ENCODE assay signal across 9 mouse cellular contexts in the genomic region with DNA sequence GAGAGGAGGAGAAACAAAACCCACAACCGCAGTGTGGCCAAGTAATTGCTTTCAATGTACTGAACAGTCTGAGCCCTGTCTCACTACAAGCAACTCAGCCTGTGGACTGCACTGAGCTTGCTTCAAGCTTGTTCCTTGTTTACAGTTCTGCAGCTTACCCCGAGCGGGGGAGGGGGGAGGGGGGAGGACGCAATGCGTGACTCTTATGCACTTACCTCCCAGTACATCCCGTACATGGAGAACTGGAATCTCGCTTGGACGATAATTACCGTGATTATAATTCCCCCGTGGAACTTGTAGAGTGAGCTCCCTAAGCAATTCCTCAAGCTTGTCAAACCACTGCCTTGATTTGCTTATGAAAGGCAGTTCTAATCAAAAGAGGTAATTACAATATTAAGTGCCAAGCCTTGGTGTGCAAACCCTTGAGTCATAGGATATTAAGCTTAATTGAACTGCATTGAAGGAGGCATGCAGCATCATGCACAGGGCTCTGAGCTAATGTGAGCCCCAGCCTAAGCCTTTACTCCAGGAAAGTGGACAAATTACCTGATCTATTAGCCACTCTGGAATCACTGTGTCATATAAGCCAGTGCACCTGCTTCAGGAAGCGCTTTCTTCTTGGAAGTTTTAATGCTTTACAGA.
A peak's percentile ranks its signal among the peaks of the same experiment; 100 is the strongest.
DNase-seq lines count a peak whose midpoint lies in the region; ATAC-seq lines count a peak whose summit lies in the region.
"Had no signal": no experiment of that assay in that cellular context is flagged by ENCODE, and none has a peak within 500 bp of the region (broad histone marks: within the 10 kb centered on the region; RNA-seq: fewer than 3 reads in every experiment).

No protein-coding gene starts in this region.

- peaks cover 13% of the 10 kb centered on the region for H3K4me1 ChIP-seq in hindbrain, embryonic 12.5 days
- no peaks in the 10 kb centered on the region for H3K4me1 ChIP-seq in midbrain, embryonic 11.5 days (ENCODE audit: control insufficient read depth, insufficient read depth, low read length)
- H3K4me1 ChIP-seq: heart, embryonic 13.5 days had no signal

- ATAC-seq in hindbrain, embryonic 12.5 days (ENCODE audit: low FRiP score), result peak; percentile 89
- ATAC-seq in midbrain, embryonic 11.5 days (ENCODE audit: low FRiP score), result peak; percentile 79; the same call in 1 of the 2 replicates

- peak overlapping the region; percentile 27 for H3K4me2 ChIP-seq in hindbrain, embryonic 12.5 days (replicated peaks)
- H3K4me2 ChIP-seq in midbrain, embryonic 11.5 days, result no peak overlapping the region
- H3K4me2 ChIP-seq: heart, embryonic 13.5 days had no signal

- no peaks in the 10 kb centered on the region for H3K36me3 ChIP-seq in hindbrain, embryonic 12.5 days
- no peaks in the 10 kb centered on the region for H3K36me3 ChIP-seq in midbrain, embryonic 11.5 days (ENCODE audit: control insufficient read depth, insufficient read depth, low read length)
- H3K36me3 ChIP-seq: heart, embryonic 13.5 days had no signal

- H3K9ac ChIP-seq in hindbrain, embryonic 12.5 days, result no peak overlapping the region
- H3K9ac ChIP-seq in midbrain, embryonic 11.5 days (ENCODE audit: low read length), result no peak overlapping the region
- H3K9ac ChIP-seq: heart, embryonic 13.5 days had no signal

- no peaks in the 10 kb centered on the region for H3K27me3 ChIP-seq in hindbrain, embryonic 12.5 days
- H3K27me3 ChIP-seq in midbrain, embryonic 11.5 days (ENCODE audit: control insufficient read depth, insufficient read depth, low read length), result no peaks in the 10 kb centered on the region

- DNase-seq in urinary bladder, postnatal 14 days (ENCODE audit: low spot score), result peak; percentile 31
- DNase-seq in urinary bladder, postnatal 10 days (ENCODE audit: low spot score), result no peak
- no peak for DNase-seq in midbrain, embryonic 11.5 days (ENCODE audit: low spot score, missing footprints)
- peak; percentile 6 for DNase-seq in telencephalon, adult 2 months (ENCODE audit: low read depth, low spot score)
- no peak for DNase-seq in heart, adult 11 months
- no peak for DNase-seq in lung, postnatal 14 days
- DNase-seq in heart, adult 18-20 months, result no peak

- H3K9me3 ChIP-seq in hindbrain, embryonic 12.5 days (replicated peaks), result no peaks in the 10 kb centered on the region
- H3K9me3 ChIP-seq in midbrain, embryonic 11.5 days (ENCODE audit: control insufficient read depth, low read length), result no peaks in the 10 kb centered on the region
- H3K9me3 ChIP-seq: heart, embryonic 13.5 days had no signal

- H3K4me3 ChIP-seq in hindbrain, embryonic 12.5 days, result no peak overlapping the region
- H3K4me3 ChIP-seq in midbrain, embryonic 11.5 days (ENCODE audit: low read depth, low read length), result no peak overlapping the region
- H3K4me3 ChIP-seq: heart, embryonic 13.5 days had no signal

- WGBS in hindbrain, embryonic 12.5 days, result 55% methylated on average over 11 of the region's 11 CpGs
- 46% methylated on average over 11 of the region's 11 CpGs for WGBS in midbrain, embryonic 11.5 days

- H3K27ac ChIP-seq in hindbrain, embryonic 12.5 days, result 0 out of 2 replicates have a peak overlapping the region, but pooled peaks have one; percentile 23
- H3K27ac ChIP-seq in midbrain, embryonic 11.5 days (ENCODE audit: low read depth, low read length), result no peak overlapping the region
- H3K27ac ChIP-seq: heart, embryonic 13.5 days had no signal

Comparison
In these comparisons a context has a peak if more than half of its experiments do, and no peak if none do; other contexts are left out.
1. DNase-seq: peak in urinary bladder, postnatal 14 days (single experiment) and telencephalon, adult 2 months (single experiment); none in urinary bladder, postnatal 10 days (single experiment), midbrain, embryonic 11.5 days (single experiment), heart, adult 11 months (single experiment), lung, postnatal 14 days (single experiment) and heart, adult 18-20 months (0 of 2).